In the genomic region with DNA sequence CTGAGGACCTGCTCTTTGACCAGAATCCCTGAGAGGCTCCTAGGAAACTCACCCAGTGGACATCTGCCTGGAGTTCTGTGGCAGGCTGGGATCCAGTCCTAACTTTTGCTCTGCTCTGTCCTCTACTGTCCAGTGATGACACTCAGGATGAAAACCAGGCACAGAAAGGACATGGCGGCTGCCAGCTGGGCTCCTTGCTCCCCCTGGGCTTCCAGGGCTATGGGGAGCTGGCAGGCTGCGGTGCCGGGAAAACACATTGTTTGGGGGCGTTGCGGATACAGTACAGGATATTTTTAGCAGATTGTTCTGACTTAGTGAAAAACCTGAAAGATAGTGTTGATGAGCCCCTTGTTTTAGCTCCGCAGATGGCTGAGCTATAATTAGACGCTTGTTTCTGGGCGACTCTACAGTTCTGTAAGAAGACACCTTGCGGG, we compare ENCODE assay signal across 8 mouse cellular contexts.
DNase-seq lines count a peak whose midpoint lies in the region.

No protein-coding gene starts in this region.

- peak; percentile 30 for DNase-seq in gastrocnemius, adult 18-20 months (ENCODE audit: low spot score)
- no peak for DNase-seq in gastrocnemius, postnatal 36 days
- peak; percentile 57 to 68 for DNase-seq in cerebellum, postnatal 36 days
- peak; percentile 55 for DNase-seq in heart, postnatal 4 days
- peak; percentile 87 to 93 for DNase-seq in right cerebral cortex, postnatal 10 days (ENCODE audit: low spot score in 2 of 2)
- DNase-seq in embryo, embryonic 9.5 days (ENCODE audit: extremely low spot score) = no peak
- DNase-seq in urinary bladder, postnatal 14 days (ENCODE audit: low spot score) = no peak
- no peak for DNase-seq in adrenal gland, adult 8-10 months

- intact Hi-C loops in gastrocnemius, postnatal 36 days (cut with DNase I) = no loop called here

Comparison
In these comparisons a context has a peak if more than half of its experiments do, and no peak if none do; other contexts are left out.
1. DNase-seq: peak in gastrocnemius, adult 18-20 months (single experiment), cerebellum, postnatal 36 days (2 of 2), heart, postnatal 4 days (single experiment) and right cerebral cortex, postnatal 10 days (2 of 2); none in gastrocnemius, postnatal 36 days (0 of 2), embryo, embryonic 9.5 days (single experiment), urinary bladder, postnatal 14 days (single experiment) and adrenal gland, adult 8-10 months (single experiment).